Mouse (Mus musculus): ENCODE data around the gene 4930535I16Rik.

The 4930535I16Rik gene

GRCm38 (mm10) chr4:123904333-123905125 is 13.3 kb downstream of the 4930535I16Rik start, which contains the start of gene Mycbp:
Gene Mycbp (plus strand): TSS chr4:123904832.
- peak; percentile 100 for DNase-seq

- no peak for DNase-seq
Measured at GRCm38 (mm10) chr4:123903432-123903831, 14.4 kb downstream of the 4930535I16Rik start.

- peak; percentile 44 for DNase-seq
Measured at GRCm38 (mm10) chr4:123898696-123899095, 19.1 kb downstream of the 4930535I16Rik start.

- DNase-seq: no peak
Measured at GRCm38 (mm10) chr4:123894295-123894694, 23.5 kb downstream of the 4930535I16Rik start.

- no peak for DNase-seq
Measured at GRCm38 (mm10) chr4:123893726-123894125, 24.1 kb downstream of the 4930535I16Rik start.

All from kidney, postnatal 14 days (tissue).